Mouse (Mus musculus) small intestine, adult 2 months (tissue): ENCODE data around the gene Itprid2.

Source experiments
- CTCF ChIP-seq: fragments of 200-500 bp; IDR thresholded peaks from 2 replicates; pipeline ENCODE4 v1.5.1; 2012; ENCODE audit warnings: low read depth, mild to moderate bottlenecking, control low read depth, inconsistent platforms, low read length, moderate library complexity, mixed read lengths; ENCODE audit not compliant: insufficient replicate concordance, insufficient read length; ENCODE audit errors: extremely low read depth
- POLR2A ChIP-seq: fragments of 200-500 bp; IDR thresholded peaks from 2 replicates; pipeline ENCODE4 v1.6.1; 2012; ENCODE audit warnings: low read depth, mild to moderate bottlenecking, control low read depth, inconsistent platforms, low read length, moderate library complexity

GRCm38 (mm10) chr2:79601691-79602116 lies 33.4 kb upstream of the Itprid2 start:
- TF ChIP-seq POLR2A (no peak), CTCF (no peak)
